Mouse (Mus musculus): ENCODE data around the gene Gtf2i. TPM values are rescaled to one million over a fixed set of nuclear protein-coding genes. Genes with fewer than 3 reads are reported as not detected.

Gene Gtf2i
- total RNA-seq, 1 experiment from 2014 or later, result 37.6 TPM

GRCm38 (mm10) chr5:134232111-134232510, 82.4 kb downstream of the Gtf2i start:
- ATAC-seq (ENCODE audit: extremely low read depth, insufficient number of reproducible peaks, low FRiP score, poor library complexity, severe bottlenecking), result peak; percentile 34

GRCm38 (mm10) chr5:134231376-134231775, 83.2 kb downstream of the Gtf2i start:
- no peak for ATAC-seq (ENCODE audit: extremely low read depth, insufficient number of reproducible peaks, low FRiP score, poor library complexity, severe bottlenecking)

GRCm38 (mm10) chr5:134229391-134229790, 85.2 kb downstream of the Gtf2i start, which contains the start of gene Ncf1:
TSS of gene Ncf1 (minus strand) at chr5:134229625.
- peak; percentile 62 for ATAC-seq (ENCODE audit: extremely low read depth, insufficient number of reproducible peaks, low FRiP score, poor library complexity, severe bottlenecking)

- ATAC-seq (ENCODE audit: extremely low read depth, insufficient number of reproducible peaks, low FRiP score, poor library complexity, severe bottlenecking), result no peak
Observed at GRCm38 (mm10) chr5:134228249-134228638, 86.3 kb downstream of the Gtf2i start.

- ATAC-seq (ENCODE audit: extremely low read depth, insufficient number of reproducible peaks, low FRiP score, poor library complexity, severe bottlenecking), result no peak
Observed at GRCm38 (mm10) chr5:134227574-134228248, 86.8 kb downstream of the Gtf2i start.

GRCm38 (mm10) chr5:134226946-134227345, 87.6 kb downstream of the Gtf2i start:
- ATAC-seq (ENCODE audit: extremely low read depth, insufficient number of reproducible peaks, low FRiP score, poor library complexity, severe bottlenecking), result no peak

- ATAC-seq (ENCODE audit: extremely low read depth, insufficient number of reproducible peaks, low FRiP score, poor library complexity, severe bottlenecking), result no peak
Observed at GRCm38 (mm10) chr5:134225110-134225901, 89.3 kb downstream of the Gtf2i start.

GRCm38 (mm10) chr5:134221708-134222150, 92.8 kb downstream of the Gtf2i start:
- ATAC-seq (ENCODE audit: extremely low read depth, insufficient number of reproducible peaks, low FRiP score, poor library complexity, severe bottlenecking), result no peak

- no peak for ATAC-seq (ENCODE audit: extremely low read depth, insufficient number of reproducible peaks, low FRiP score, poor library complexity, severe bottlenecking)
Observed at GRCm38 (mm10) chr5:134221278-134221677, 93.3 kb downstream of the Gtf2i start.

- no peak for ATAC-seq (ENCODE audit: extremely low read depth, insufficient number of reproducible peaks, low FRiP score, poor library complexity, severe bottlenecking)
Observed at GRCm38 (mm10) chr5:134217900-134218299, 96.7 kb downstream of the Gtf2i start.

GRCm38 (mm10) chr5:134214021-134214806, 100.3 kb downstream of the Gtf2i start:
- ATAC-seq (ENCODE audit: extremely low read depth, insufficient number of reproducible peaks, low FRiP score, poor library complexity, severe bottlenecking), result peak; percentile 69

GRCm38 (mm10) chr5:134209931-134210554, 104.5 kb downstream of the Gtf2i start:
- no peak for ATAC-seq (ENCODE audit: extremely low read depth, insufficient number of reproducible peaks, low FRiP score, poor library complexity, severe bottlenecking)

- no peak for ATAC-seq (ENCODE audit: extremely low read depth, insufficient number of reproducible peaks, low FRiP score, poor library complexity, severe bottlenecking)
Observed at GRCm38 (mm10) chr5:134206721-134207120, 107.8 kb downstream of the Gtf2i start.

- no peak for ATAC-seq (ENCODE audit: extremely low read depth, insufficient number of reproducible peaks, low FRiP score, poor library complexity, severe bottlenecking)
Observed at GRCm38 (mm10) chr5:134193664-134194063, 120.9 kb downstream of the Gtf2i start.

- ATAC-seq (ENCODE audit: extremely low read depth, insufficient number of reproducible peaks, low FRiP score, poor library complexity, severe bottlenecking), result no peak
Observed at GRCm38 (mm10) chr5:134188571-134188970, 126.0 kb downstream of the Gtf2i start.

All from neutrophil, adult 5-6 weeks (primary cell).